Mouse (Mus musculus) neural tube, embryonic 11.5 days (tissue): ENCODE results near the gene Mrpl46. TPM values are rescaled to one million over a fixed set of nuclear protein-coding genes. Genes with fewer than 3 reads are reported as not detected.
A peak's percentile ranks its signal among the peaks of the same experiment; 100 is the strongest.

Experiments
- ATAC-seq: fragments of 200-750 bp; cut with Nextera tagmentation; 2 replicates; pipeline ENCODE4 v1.8.0; 2017; ENCODE audit warnings: moderate number of reproducible peaks, mild to moderate bottlenecking, moderate TSS enrichment, moderate library complexity; ENCODE audit not compliant: insufficient read depth, low FRiP score, low TSS enrichment
- DNase-seq: peaks from one replicate; pipeline ENCODE4 v3.0.0-alpha.2; 2015; ENCODE audit warnings: low spot score
- H3K27ac ChIP-seq: fragments of 300-500 bp; sonication (generic); 2 replicates; pipeline ENCODE4 v1.5.1; 2014; ENCODE audit warnings: low read depth, mild to moderate bottlenecking, low read length
- H3K27me3 ChIP-seq: fragments of 300-500 bp; sonication (generic); 2 replicates; pipeline ENCODE4 v1.6.1; 2014; ENCODE audit warnings: mild to moderate bottlenecking, low read length, mixed read lengths; ENCODE audit not compliant: control insufficient read depth, insufficient read depth
- H3K36me3 ChIP-seq: fragments of 300-500 bp; sonication (generic); 2 replicates; pipeline ENCODE4 v1.6.1; 2014; ENCODE audit warnings: mild to moderate bottlenecking, low read length, moderate library complexity, mixed read lengths; ENCODE audit not compliant: control insufficient read depth, insufficient read depth
- H3K4me1 ChIP-seq: fragments of 300-500 bp; sonication (generic); 2 replicates; pipeline ENCODE4 v1.6.1; 2014; ENCODE audit warnings: low read length, mixed read lengths; ENCODE audit not compliant: control insufficient read depth, insufficient read depth
- H3K4me2 ChIP-seq: fragments of 300-500 bp; sonication (generic); 2 replicates; pipeline ENCODE4 v1.6.1; 2014; ENCODE audit warnings: low read depth, mild to moderate bottlenecking, moderate library complexity
- H3K4me3 ChIP-seq: fragments of 300-500 bp; sonication (generic); 2 replicates; pipeline ENCODE4 v1.5.1; 2014; ENCODE audit warnings: low read depth, low read length
- H3K9ac ChIP-seq: fragments of 300-500 bp; sonication (generic); 2 replicates; pipeline ENCODE4 v1.6.1; 2014; ENCODE audit warnings: mild to moderate bottlenecking, low read length
- H3K9me3 ChIP-seq: fragments of 300-500 bp; sonication (generic); 2 replicates; pipeline ENCODE4 v1.6.1; 2016; ENCODE audit warnings: low read length; ENCODE audit not compliant: control insufficient read depth
- WGBS: fragments of 180-500 bp; shearing (Covaris S2); extraction: QIAGEN DNeasy Blood & Tissue Kit; methylation state at CpG from one replicate; pipeline ENCODE4 v1.1.7; 2014; 5-methylcytosine and 5-hydroxymethylcytosine counted together
- polyA plus RNA-seq: library from polyadenylated mRNA; unstranded; fragments of >200 nt; fragmentation: Nextera tagmentation; extraction: Ambion mirVana; gene quantifications from 2 replicates; pipeline ENCODE4 v1.2.1, GENCODE M21; 2014

Mrpl46 gene
- polyA plus RNA-seq, 1 experiment from 2014 or later: 66.9 TPM

DNA sequence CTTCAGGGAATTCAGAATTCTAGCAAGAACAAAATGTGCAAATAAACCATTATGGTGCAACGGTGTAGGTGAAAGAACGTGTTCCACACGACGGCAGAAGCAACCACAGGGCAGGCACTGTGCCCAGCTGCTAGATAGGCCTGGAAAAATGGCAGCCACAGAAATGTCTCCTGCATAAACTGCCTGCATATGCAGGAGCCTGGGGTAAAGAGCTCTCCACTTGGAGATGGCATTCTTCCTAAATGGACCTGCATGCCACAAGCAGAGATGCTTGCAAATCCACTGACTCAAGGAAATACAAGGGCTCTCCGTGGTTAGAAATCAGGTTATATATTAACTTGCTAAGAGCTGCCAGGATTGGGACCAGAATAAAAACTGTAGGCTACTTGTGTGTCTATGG is 4.6 kb downstream of the Mrpl46 start:
- DNase-seq (no peak), ATAC-seq (no peak)
- peaks cover 2% of the 10 kb centered on the region; the same call in 1 of the 2 replicates for H3K4me1 ChIP-seq
- H3K27me3 ChIP-seq: no peaks in the 10 kb centered on the region
- H3K4me2 ChIP-seq: no peak overlapping the region
- no peak overlapping the region for H3K4me3 ChIP-seq
- no peaks in the 10 kb centered on the region for H3K9me3 ChIP-seq
- WGBS: 92% methylated on average over 5 of the region's 5 CpGs
- H3K9ac ChIP-seq: no peak overlapping the region
- H3K36me3 ChIP-seq: peaks cover 4% of the 10 kb centered on the region; the same call in 1 of the 2 replicates
- no peak overlapping the region for H3K27ac ChIP-seq

DNA sequence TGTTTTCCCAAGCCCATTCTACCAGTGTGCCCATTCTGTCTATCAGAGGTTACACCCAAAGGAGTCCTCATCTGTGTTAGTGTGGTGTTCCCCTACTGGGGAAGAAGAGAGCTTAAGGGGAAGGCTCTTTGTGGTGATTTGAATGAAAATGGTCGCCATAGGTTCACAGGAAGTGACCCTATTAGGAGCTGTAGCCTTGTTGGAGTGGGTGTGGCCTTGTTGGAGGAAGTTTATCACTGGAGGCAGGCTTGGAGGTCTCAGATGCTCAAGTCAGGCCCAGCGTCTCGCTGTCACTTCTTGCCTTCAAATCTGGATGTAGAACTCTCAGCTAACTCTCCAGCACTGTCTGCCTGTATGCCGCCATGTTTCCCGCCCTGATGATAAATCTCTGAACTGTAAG is 12.4 kb downstream of the Mrpl46 start:
- no peak overlapping the region for H3K9ac ChIP-seq
- H3K4me2 ChIP-seq: no peak overlapping the region
- H3K9me3 ChIP-seq: no peaks in the 10 kb centered on the region
- H3K27me3 ChIP-seq: no peaks in the 10 kb centered on the region
- 87% methylated on average over 5 of the region's 5 CpGs for WGBS
- ATAC-seq (no peak), DNase-seq (no peak)
- no peak overlapping the region for H3K4me3 ChIP-seq
- H3K36me3 ChIP-seq: no peaks in the 10 kb centered on the region
- H3K4me1 ChIP-seq: no peaks in the 10 kb centered on the region
- H3K27ac ChIP-seq: no peak overlapping the region

DNA sequence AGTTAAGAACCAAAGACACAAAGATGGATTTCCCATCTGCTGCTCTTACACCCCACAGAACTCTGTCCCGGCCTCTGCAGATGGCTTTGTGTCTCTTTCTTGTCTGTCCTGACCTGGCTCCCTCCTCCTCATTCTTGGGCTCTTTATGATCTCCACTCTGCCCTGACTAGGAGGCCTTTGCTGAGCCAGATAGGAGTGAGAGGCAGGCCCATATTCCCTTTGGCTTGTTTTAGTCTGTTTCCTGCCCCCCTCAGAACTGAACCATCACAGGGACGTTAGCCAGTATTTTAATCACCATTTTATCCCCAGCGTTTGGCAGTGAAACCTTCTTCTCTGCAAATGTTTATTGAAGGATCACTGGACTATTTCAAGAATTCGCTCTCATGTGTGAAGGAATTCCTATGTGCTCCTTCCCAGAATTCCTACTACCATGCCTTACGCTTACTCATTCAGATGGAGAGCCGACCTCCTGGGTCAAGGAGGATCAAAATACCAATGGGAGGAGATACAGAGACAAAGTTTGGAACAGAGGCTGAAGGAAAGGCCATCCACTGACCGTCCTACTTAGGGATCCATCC is 14.2 kb downstream of the Mrpl46 start:
- H3K4me1 ChIP-seq: no peaks in the 10 kb centered on the region
- no peak overlapping the region for H3K9ac ChIP-seq
- ATAC-seq (no peak), DNase-seq (no peak)
- H3K4me2 ChIP-seq: no peak overlapping the region
- H3K27me3 ChIP-seq: no peaks in the 10 kb centered on the region
- WGBS: 77% methylated on average over 7 of the region's 7 CpGs
- H3K9me3 ChIP-seq: no peaks in the 10 kb centered on the region
- no peak overlapping the region for H3K27ac ChIP-seq
- no peak overlapping the region for H3K4me3 ChIP-seq
- H3K36me3 ChIP-seq: no peaks in the 10 kb centered on the region

- H3K27ac ChIP-seq: no peak overlapping the region
- 91% methylated on average over 12 of the region's 12 CpGs for WGBS
- no peak overlapping the region for H3K9ac ChIP-seq
- no peaks in the 10 kb centered on the region for H3K27me3 ChIP-seq
- ATAC-seq (no peak), DNase-seq (no peak)
- no peak overlapping the region for H3K4me2 ChIP-seq
- H3K36me3 ChIP-seq: no peaks in the 10 kb centered on the region
- no peaks in the 10 kb centered on the region for H3K4me1 ChIP-seq
- H3K9me3 ChIP-seq: no peaks in the 10 kb centered on the region
- H3K4me3 ChIP-seq: no peak overlapping the region
Observed at GRCm38 (mm10) chr7:78767929-78768531, 15.3 kb downstream of the Mrpl46 start.

GRCm38 (mm10) chr7:78766019-78766683 is 17.2 kb downstream of the Mrpl46 start:
- DNase-seq: peak; percentile 88
- no peak overlapping the region for H3K27ac ChIP-seq
- no peaks in the 10 kb centered on the region for H3K27me3 ChIP-seq
- H3K9ac ChIP-seq: no peak overlapping the region
- no peaks in the 10 kb centered on the region for H3K36me3 ChIP-seq
- peak; percentile 69; the same call in 1 of the 2 replicates for ATAC-seq
- WGBS: 24% methylated on average over 18 of the region's 18 CpGs
- H3K9me3 ChIP-seq: no peaks in the 10 kb centered on the region
- H3K4me3 ChIP-seq: no peak overlapping the region
- no peak overlapping the region for H3K4me2 ChIP-seq
- no peaks in the 10 kb centered on the region for H3K4me1 ChIP-seq

DNA sequence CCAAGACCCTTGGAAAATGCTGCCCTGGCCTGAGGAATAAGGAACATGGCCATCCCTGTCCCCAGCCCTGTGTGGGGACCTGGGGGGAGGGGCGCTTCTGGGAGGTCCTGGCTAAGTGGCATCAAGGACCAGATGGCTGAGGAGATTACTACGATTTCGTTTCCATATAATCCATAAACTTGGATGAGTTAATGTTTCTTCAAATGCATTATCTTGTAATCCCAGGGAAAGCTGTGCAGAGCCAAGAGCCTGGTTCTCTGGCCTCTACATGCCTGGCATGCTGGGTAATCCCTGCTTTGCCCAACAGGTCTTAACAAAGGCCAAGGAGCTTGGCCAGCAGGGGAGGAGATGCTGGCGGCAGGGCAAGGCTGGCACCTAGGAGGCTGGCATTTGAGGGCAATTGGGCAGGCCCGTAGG is 18.1 kb downstream of the Mrpl46 start:
- no peak overlapping the region for H3K4me3 ChIP-seq
- no peaks in the 10 kb centered on the region for H3K4me1 ChIP-seq
- DNase-seq (no peak), ATAC-seq (no peak)
- H3K9me3 ChIP-seq: no peaks in the 10 kb centered on the region
- 79% methylated on average over 5 of the region's 5 CpGs for WGBS
- H3K36me3 ChIP-seq: no peaks in the 10 kb centered on the region
- no peak overlapping the region for H3K9ac ChIP-seq
- H3K4me2 ChIP-seq: no peak overlapping the region
- no peaks in the 10 kb centered on the region for H3K27me3 ChIP-seq
- no peak overlapping the region for H3K27ac ChIP-seq

DNA sequence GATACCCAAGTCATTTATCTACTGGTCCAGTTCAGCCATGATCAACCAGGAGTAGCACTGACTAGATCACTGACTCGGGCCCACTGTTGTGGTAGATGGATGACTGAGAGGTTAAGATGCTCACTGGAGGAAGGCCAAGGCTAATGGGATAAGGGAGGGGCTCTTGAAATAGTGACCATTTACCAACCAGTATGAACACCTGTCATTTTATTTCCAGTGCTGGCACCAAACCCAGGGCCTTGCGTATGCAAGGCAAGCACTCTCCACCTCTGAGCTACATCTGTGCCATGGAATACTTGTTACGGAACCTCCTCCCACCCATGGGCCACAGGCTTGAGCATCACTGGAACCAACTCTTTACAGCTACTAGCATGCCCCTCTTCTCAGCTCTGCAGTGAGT is 19.5 kb downstream of the Mrpl46 start:
- Histone ChIP-seq H3K9ac (no peak overlapping the region), H3K27ac (no peak overlapping the region), H3K27me3 (no peaks in the 10 kb centered on the region), H3K4me2 (no peak overlapping the region), H3K4me1 (no peaks in the 10 kb centered on the region), H3K36me3 (no peaks in the 10 kb centered on the region), H3K4me3 (no peak overlapping the region), H3K9me3 (no peaks in the 10 kb centered on the region)
- ATAC-seq: no peak
- DNase-seq: no peak
- whole genome bisulfite sequencing: 89% methylated on average over 3 of the region's 3 CpGs

DNA sequence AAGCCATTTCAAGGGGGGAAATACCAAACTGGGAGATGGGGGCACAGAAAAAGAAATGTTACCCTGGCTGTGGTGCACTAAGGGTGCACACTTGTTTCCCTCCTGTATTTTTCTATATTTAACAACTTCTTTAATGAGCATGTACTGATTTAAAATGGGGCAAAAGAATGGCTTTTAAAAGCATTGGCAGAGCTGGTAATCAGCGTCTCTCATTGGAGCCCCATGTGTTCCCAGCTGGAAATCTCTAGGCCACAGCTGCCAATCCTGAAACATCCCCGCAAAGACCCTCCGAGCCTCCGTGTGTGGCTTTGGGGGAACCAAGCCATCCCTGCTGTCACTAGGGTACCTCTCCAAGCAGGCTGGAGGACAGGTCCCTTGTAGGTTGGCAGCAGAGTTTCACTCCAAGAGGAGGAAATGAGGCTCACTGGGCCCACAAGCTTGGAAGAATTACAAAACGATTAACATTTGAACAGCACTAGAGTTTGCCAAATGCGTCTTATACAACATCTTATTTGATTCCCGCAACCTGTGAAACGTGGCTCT is 28.8 kb downstream of the Mrpl46 start:
- no peak overlapping the region for H3K9ac ChIP-seq
- no peaks in the 10 kb centered on the region for H3K36me3 ChIP-seq
- H3K4me1 ChIP-seq: no peaks in the 10 kb centered on the region
- H3K27me3 ChIP-seq: no peaks in the 10 kb centered on the region
- H3K27ac ChIP-seq: no peak overlapping the region
- DNase-seq: no peak
- H3K4me2 ChIP-seq: no peak overlapping the region
- no peaks in the 10 kb centered on the region for H3K9me3 ChIP-seq
- no peak overlapping the region for H3K4me3 ChIP-seq
- 74% methylated on average over 8 of the region's 8 CpGs for WGBS
- ATAC-seq: no peak
